Mouse (Mus musculus) cortical plate, adult 2 months (tissue): ENCODE measurements around the gene Kcnj6. TPM values are rescaled to one million over a fixed set of nuclear protein-coding genes. Genes with fewer than 3 reads are reported as not detected.

ENCODE experiments used
- H3K27ac ChIP-seq: fragments of 200-500 bp; 2 replicates; pipeline ENCODE4 v1.5.1; 2012; ENCODE audit warnings: low read length, control low read depth, inconsistent platforms; ENCODE audit not compliant: insufficient read depth
- H3K4me1 ChIP-seq: fragments of 200-500 bp; 2 replicates; pipeline ENCODE4 v1.6.1; 2011; ENCODE audit warnings: low read length; ENCODE audit not compliant: control insufficient read depth, insufficient read depth
- H3K4me3 ChIP-seq: fragments of 200-500 bp; 2 replicates; pipeline ENCODE4 v1.5.1; 2011; ENCODE audit warnings: mild to moderate bottlenecking, low read length, control low read depth; ENCODE audit not compliant: insufficient read depth
- CTCF ChIP-seq: fragments of 200-500 bp; IDR thresholded peaks from 2 replicates; pipeline ENCODE4 v1.5.1; 2011; ENCODE audit warnings: mild to moderate bottlenecking, control low read depth, low read length; ENCODE audit not compliant: insufficient read depth; ENCODE audit errors: extremely low read depth
- POLR2A ChIP-seq: fragments of 200-500 bp; IDR thresholded peaks from 2 replicates; pipeline ENCODE4 v1.6.1; 2011; ENCODE audit warnings: mild to moderate bottlenecking, low read length, control low read depth; ENCODE audit not compliant: insufficient read depth; ENCODE audit errors: extremely low read depth
- polyA plus RNA-seq: library from polyadenylated mRNA; depleted of rRNA; stranded (reverse); fragments of >200 nt; gene quantifications from 2 replicates; pipeline ENCODE4 v1.2.3, GENCODE M21; 2012; rRNA removed

Gene Kcnj6
- polyA plus RNA-seq: 20.3 and 20.4 TPM in 2 replicates

DNA sequence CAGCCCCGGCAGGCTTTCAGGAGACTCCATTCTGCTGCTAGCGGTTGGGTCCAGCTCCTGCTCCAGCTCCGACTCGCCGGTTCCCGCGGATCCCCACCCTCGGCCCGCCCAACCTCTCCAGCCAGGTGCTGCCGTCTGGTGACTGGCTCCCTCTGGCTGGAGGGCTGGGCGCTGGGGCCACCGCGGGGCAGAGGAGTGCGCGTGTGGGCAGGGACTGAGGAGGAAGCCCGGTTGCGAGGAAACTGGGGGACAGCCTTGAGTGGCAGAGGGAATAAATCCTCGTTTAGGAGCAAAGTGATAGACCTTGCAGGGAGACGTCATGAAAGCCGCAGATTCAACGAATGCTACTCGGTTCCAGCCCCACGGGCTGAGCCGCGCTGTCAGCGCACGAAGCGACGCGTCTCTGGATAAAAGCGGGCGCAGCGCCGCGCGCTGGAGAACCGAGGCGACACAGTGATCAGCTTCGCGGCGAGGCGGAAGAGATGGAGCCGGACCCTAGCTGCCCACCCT, at the start of gene Kcnj6:
Gene Kcnj6, minus strand, starts transcription at position 362 of the 510 bp plus-strand sequence.
- Histone ChIP-seq H3K4me3 (peak within 1 kb of the TSS; percentile 79), H3K4me1 (peaks cover 1% of the 10 kb centered on the region; the same call in 1 of the 2 replicates), H3K27ac (peak within 1 kb of the TSS; percentile 61)
- peak; percentile 73 for TF ChIP-seq CTCF
- peak; percentile 74; the same call in 1 of the 2 replicates for TF ChIP-seq POLR2A

- Histone ChIP-seq H3K4me1 (no peaks in the 10 kb centered on the region), H3K4me3 (no peak overlapping the region), H3K27ac (no peak overlapping the region)
- TF ChIP-seq CTCF: no peak
- TF ChIP-seq POLR2A: no peak
Observed at GRCm38 (mm10) chr16:95009937-95010336, 12.4 kb upstream of the Kcnj6 start.

GRCm38 (mm10) chr16:95004599-95004998, 7.1 kb upstream of the Kcnj6 start:
- TF ChIP-seq POLR2A: no peak
- TF ChIP-seq CTCF: no peak
- Histone ChIP-seq H3K27ac (no peak overlapping the region), H3K4me1 (no peaks in the 10 kb centered on the region), H3K4me3 (no peak overlapping the region)

DNA sequence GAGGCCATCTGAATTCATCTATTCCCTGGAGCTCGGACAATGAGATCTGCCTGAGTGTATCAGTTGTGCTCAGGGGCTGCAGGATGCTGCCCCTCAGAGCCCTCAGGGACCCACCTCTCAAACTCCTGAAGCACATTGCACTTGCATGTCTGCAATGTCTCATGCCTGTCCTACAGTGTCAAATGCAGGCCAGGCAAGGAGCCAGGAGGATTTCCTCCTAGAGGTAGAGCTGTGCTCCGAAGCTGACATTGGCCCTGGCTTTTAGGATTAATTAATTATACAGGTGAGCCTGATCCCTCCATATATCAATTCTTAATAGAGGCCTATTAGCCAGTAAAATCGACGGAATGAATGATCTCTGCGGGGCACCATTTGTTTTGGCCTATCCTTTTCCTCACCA, 2.0 kb upstream of the Kcnj6 start:
- no peak for TF ChIP-seq CTCF
- TF ChIP-seq POLR2A: no peak
- H3K4me3 ChIP-seq: no peak overlapping the region
- H3K4me1 ChIP-seq: no peaks in the 10 kb centered on the region
- H3K27ac ChIP-seq: no peak overlapping the region

DNA sequence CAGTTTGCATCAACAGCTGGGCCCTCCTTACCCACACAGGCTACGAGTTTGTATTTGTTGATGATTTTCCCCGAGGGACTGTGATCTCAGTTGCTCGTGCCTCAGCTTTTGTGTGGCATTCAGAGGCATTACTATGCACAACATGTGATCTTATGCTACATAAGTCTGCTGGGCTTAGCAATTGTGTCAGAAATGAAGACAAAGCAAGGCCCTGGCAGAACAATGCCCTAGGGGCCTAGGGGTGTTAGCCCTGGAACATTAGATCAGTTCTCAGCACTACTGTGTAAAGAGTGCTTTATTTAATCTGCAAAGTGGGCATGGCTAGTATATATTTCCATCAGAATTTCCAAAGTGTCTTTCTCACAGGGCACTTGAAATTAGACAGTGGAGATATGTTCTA, 1.5 kb upstream of the Kcnj6 start:
- TF ChIP-seq POLR2A (no peak), CTCF (no peak)
- no peaks in the 10 kb centered on the region for H3K4me1 ChIP-seq
- H3K4me3 ChIP-seq: no peak overlapping the region
- no peak overlapping the region for H3K27ac ChIP-seq

DNA sequence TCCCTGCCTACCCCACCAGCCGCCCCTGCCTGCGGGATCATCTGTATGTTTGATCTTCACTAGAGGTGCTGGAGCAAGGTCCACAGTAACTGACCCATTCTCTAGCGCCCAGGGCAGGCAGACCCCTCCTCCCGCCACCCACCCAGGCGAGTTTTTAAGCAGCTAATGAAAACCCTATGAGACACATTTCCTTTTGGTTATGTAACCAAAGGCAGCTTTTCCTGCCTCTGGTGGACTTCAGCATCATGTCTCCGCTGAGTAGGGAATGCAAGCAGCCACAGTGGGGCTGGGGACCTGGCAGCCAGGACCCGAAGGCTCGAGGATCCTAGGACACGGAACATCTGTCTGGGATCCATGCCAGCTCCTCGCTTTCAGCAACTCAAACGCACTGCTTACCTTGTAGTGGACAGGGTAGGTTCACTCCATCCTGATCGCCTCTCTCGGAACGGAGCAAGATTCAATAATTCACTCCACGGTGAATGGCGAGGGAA, 665 bp downstream of the Kcnj6 start:
- peaks cover 1% of the 10 kb centered on the region; the same call in 1 of the 2 replicates for H3K4me1 ChIP-seq
- TF ChIP-seq CTCF: no peak
- TF ChIP-seq POLR2A: no peak

DNA sequence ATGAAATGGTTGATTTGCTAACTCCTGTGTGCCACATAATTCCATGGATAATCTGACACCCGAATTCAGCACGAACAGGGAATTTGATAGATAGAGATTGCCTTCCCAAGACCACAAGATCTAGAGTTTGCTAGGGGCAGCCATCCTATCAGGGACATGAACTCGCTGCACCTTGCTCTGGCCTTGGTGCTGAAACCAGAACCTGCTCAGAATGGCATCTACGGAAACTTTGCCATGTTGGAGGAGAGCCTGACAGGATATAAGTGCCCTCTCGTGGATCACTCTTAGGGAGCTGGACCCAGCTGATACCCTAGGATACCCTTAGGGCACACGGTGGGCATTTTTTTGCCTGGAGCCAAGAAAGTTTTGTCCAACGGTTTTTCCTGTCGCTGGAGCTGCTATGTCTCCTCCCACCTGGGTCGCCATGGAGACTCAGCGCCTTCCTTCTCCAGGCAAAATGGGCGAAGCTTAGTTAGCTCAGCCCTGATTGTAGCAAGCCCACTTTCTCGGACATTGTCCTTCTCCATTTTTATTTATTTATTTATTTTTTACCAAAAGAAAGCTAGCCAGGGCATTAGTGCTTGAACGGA, 1.9 kb downstream of the Kcnj6 start:
- peak; percentile 57 for TF ChIP-seq POLR2A
- TF ChIP-seq CTCF: no peak
- H3K27ac ChIP-seq: no peak overlapping the region
- H3K4me3 ChIP-seq: peak overlapping the region; percentile 79
- peaks cover 4% of the 10 kb centered on the region; the same call in 1 of the 2 replicates for H3K4me1 ChIP-seq

More for the DNA sequence above, 665 bp downstream of the Kcnj6 start:
- peak overlapping the region; percentile 61 for H3K27ac ChIP-seq
- H3K4me3 ChIP-seq: peak overlapping the region; percentile 79

GRCm38 (mm10) chr16:94994924-94995323, 2.6 kb downstream of the Kcnj6 start:
- H3K27ac ChIP-seq: no peak overlapping the region
- H3K4me3 ChIP-seq: peak overlapping the region; percentile 79
- peaks cover 6% of the 10 kb centered on the region for H3K4me1 ChIP-seq
- TF ChIP-seq POLR2A (no peak), CTCF (no peak)

DNA sequence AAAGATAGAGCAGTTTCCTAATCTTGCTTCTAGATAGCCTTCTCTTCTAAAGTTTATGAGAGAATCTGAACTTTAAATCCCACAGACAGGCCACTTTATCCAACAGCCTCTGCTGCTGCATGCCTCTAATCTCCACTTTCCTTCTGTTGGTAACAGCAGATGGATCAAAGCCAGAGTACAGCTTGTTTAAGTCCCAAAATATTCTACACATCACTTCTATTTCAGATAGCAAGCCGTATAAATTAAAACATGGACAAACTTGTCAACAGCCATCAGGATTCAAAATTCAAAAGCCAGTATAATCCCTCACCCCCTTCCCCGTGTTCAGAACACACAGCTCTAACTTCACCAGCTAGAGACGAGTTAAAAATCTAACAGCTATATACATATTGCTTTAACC, 3.4 kb downstream of the Kcnj6 start:
- TF ChIP-seq CTCF (no peak), POLR2A (no peak)

DNA sequence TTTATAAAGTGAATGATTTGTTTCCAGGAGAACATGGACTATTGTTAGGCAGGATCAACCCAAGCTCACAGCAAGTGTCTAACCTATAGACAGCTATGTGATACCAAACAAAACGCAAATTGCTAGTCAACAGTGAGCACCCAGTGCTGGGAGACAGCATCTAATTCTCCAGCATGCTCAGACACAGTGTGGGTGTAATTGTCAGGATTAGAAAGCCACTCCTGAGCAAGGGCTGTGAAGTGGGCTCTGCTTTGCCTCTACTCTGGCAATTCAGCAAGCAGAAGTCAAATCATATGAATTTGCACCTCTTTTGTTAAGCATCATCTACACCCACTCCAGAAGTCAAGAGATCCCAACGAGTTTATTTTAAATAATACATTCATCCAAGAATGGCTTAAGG, 7.4 kb downstream of the Kcnj6 start:
- Histone ChIP-seq H3K4me3 (no peak overlapping the region), H3K27ac (no peak overlapping the region), H3K4me1 (peaks cover 12% of the 10 kb centered on the region)
- TF ChIP-seq CTCF (no peak), POLR2A (no peak)

More for the DNA sequence above, 3.4 kb downstream of the Kcnj6 start:
- peaks cover 9% of the 10 kb centered on the region for H3K4me1 ChIP-seq
- no peak overlapping the region for H3K27ac ChIP-seq
- peak overlapping the region; percentile 79; the same call in 1 of the 2 replicates for H3K4me3 ChIP-seq
